Mouse (Mus musculus) heart, adult 2 months (tissue): Measurements from ENCODE around the gene Zar1l. TPM values are rescaled to one million over a fixed set of nuclear protein-coding genes. Genes with fewer than 3 reads are reported as not detected.

Experiments used
- DNase-seq, 2 experiments: peaks; one replicate each; pipeline ENCODE4 v3.0.0; 2021
- H3K27ac ChIP-seq: fragments of 200-600 bp; 2 replicates; pipeline ENCODE4 v1.8.1; 2022
- H3K27me3 ChIP-seq: fragments of 200-500 bp; 2 replicates; pipeline ENCODE4 v1.6.1; 2012; ENCODE audit warnings: mild to moderate bottlenecking, low read length, inconsistent platforms, mixed read lengths; ENCODE audit not compliant: control insufficient read depth, insufficient read depth
- H3K36me3 ChIP-seq: fragments of 200-500 bp; 2 replicates; pipeline ENCODE4 v1.6.1; 2012; ENCODE audit warnings: low read length, inconsistent platforms; ENCODE audit not compliant: control insufficient read depth, insufficient read depth
- H3K4me1 ChIP-seq: fragments of 200-500 bp; 2 replicates; pipeline ENCODE4 v1.6.1; 2011; ENCODE audit warnings: low read length; ENCODE audit not compliant: control insufficient read depth, insufficient read depth
- H3K4me3 ChIP-seq: fragments of 200-600 bp; 2 replicates; pipeline ENCODE4 v1.8.1; 2022
- H3K79me2 ChIP-seq: fragments of 200-500 bp; replicated peaks from 2 replicates; pipeline ENCODE4 v1.6.1; 2012; ENCODE audit warnings: mild to moderate bottlenecking, inconsistent platforms, low read length, moderate library complexity, mixed read lengths; ENCODE audit not compliant: control insufficient read depth, insufficient read depth
- H3K9ac ChIP-seq: fragments of 200-500 bp; 2 replicates; pipeline ENCODE4 v1.6.1; 2012; ENCODE audit warnings: low read depth, mild to moderate bottlenecking, control low read depth, inconsistent platforms, low read length, mixed read lengths
- CTCF ChIP-seq: fragments of 200-600 bp; IDR thresholded peaks from 2 replicates; pipeline ENCODE4 v1.8.1; 2022; ENCODE audit warnings: antibody characterized with exemption, mild to moderate bottlenecking, moderate library complexity
- EP300 ChIP-seq: fragments of 200-500 bp; IDR thresholded peaks from 2 replicates; pipeline ENCODE4 v1.6.1; 2011; ENCODE audit warnings: low read depth, low read length, control low read depth; ENCODE audit not compliant: insufficient read depth
- POLR2A ChIP-seq: fragments of 200-500 bp; IDR thresholded peaks from 2 replicates; pipeline ENCODE4 v1.6.1; 2011; ENCODE audit warnings: mild to moderate bottlenecking, low read depth, low read length, control low read depth; ENCODE audit not compliant: insufficient read depth
- WGBS: fragments of 180-500 bp; shearing (Covaris S2); methylation state at CpG from one replicate; pipeline ENCODE4 v1.1.7; 2018; 5-methylcytosine and 5-hydroxymethylcytosine counted together
- intact Hi-C: fragments of 180-260 bp; cut with DNase I; formaldehyde crosslinking; loops from one replicate; pipeline ENCODE4 v1.15.1; 2025
- polyA plus RNA-seq: library from polyadenylated mRNA; depleted of rRNA; stranded (reverse); fragments of >200 nt; gene quantifications from 2 replicates; pipeline ENCODE4 v1.2.3, GENCODE M21; 2012
- total RNA-seq, 2 experiments: library from RNA; stranded (reverse); gene quantifications; 2 replicates each; pipeline ENCODE4 v1.2.3; 2021

Gene Zar1l
- total and polyA plus RNA-seq, 3 experiments, result not detected

DNA sequence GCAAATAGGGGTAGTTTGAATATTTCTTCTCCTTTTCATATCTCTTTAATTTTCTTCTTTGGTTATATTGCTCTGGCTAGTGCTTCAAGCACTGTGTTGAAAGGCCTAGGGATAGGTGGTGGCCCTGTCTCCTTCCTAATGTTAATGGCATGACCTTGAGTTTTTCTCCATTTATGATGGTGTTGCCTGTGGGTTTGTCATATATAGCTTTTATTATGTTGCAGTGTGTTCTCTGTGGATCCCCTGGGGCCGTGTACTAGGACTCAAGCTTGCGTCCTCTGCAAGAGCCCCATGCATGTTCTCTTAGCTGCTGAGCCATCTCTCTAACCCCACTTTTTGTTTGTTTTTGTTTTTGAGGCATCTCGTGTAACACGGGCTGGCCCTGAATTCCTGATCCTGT, 40.6 kb downstream of the Zar1l start:
- TF ChIP-seq EP300 (no peak), POLR2A (no peak), CTCF (no peak)
- Histone ChIP-seq H3K27me3 (no peaks in the 10 kb centered on the region), H3K27ac (no peak overlapping the region), H3K9ac (no peak overlapping the region), H3K79me2 (no peaks in the 10 kb centered on the region), H3K36me3 (peaks cover 15% of the 10 kb centered on the region), H3K4me1 (no peaks in the 10 kb centered on the region), H3K4me3 (no peak overlapping the region)
- no peak for DNase-seq
- intact Hi-C loops, result no loop called here
- 77% methylated on average over 4 of the region's 4 CpGs for WGBS

DNA sequence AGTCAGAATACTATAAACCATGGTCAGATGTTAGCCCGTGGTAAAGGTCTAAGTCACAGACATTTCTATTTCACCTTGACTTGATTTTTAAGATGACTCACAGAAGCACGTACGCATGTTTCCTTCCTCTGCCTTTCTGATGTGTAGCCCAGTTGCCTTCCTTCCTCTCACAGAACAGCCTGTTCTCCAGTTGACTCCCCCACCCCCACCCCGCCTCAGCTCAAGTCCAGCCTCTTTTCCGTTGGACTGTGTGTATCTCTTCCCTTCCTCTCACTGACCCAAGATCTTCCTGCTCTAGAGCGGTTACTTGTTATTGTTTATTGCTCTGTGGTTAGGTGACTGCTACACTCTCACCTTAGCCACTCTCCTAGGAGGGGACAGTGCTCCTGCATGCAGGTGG, 49.5 kb downstream of the Zar1l start:
- 31% methylated on average over 6 of the region's 6 CpGs for WGBS
- Histone ChIP-seq H3K4me3 (no peak overlapping the region), H3K27ac (peak overlapping the region; percentile 87), H3K9ac (0 out of 2 replicates have a peak overlapping the region, but pooled peaks have one; percentile 10), H3K27me3 (no peaks in the 10 kb centered on the region), H3K79me2 (no peaks in the 10 kb centered on the region; the same call in 1 of the 2 replicates), H3K36me3 (peaks cover 36% of the 10 kb centered on the region), H3K4me1 (peaks cover 9% of the 10 kb centered on the region)
- intact Hi-C loops, result loop anchor here (1.0 kb wide), 1 partner anchor 11 kb away; no protein-coding TSS in a partner anchor
- DNase-seq, result peak; percentile 48 to 64
- TF ChIP-seq EP300 (peak; percentile 100), POLR2A (peak; percentile 53; the same call in 1 of the 2 replicates), CTCF (no peak)

DNA sequence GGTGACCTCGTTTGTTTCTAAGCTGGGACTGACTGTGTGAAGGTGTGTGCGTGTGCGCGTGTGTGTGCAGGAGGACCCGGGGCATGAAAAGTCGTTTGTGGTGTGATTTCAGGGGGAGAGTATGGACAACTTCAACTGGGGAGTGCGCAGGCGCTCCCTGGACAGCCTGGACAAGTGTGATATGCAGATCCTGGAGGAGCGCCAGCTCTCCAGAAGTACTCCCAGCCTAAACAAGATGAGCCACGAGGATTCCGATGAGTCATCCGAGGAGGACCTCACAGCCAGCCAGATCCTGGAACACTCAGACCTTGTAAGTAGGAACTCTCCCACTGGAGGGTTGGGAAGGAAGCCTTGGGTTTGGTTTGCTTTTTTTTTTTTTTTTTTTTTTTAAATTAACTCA, 51.8 kb downstream of the Zar1l start:
- intact Hi-C loops, result no loop called here
- H3K36me3 ChIP-seq, result peaks cover 31% of the 10 kb centered on the region
- H3K27ac ChIP-seq, result peak overlapping the region; percentile 87
- H3K79me2 ChIP-seq, result no peaks in the 10 kb centered on the region; the same call in 1 of the 2 replicates
- 6% methylated on average over 12 of the region's 12 CpGs for WGBS
- peaks cover 10% of the 10 kb centered on the region for H3K4me1 ChIP-seq
- no peaks in the 10 kb centered on the region for H3K27me3 ChIP-seq
- peak; percentile 87 to 94 for DNase-seq
- peak overlapping the region; percentile 9; the same call in 1 of the 2 replicates for H3K4me3 ChIP-seq
- peak overlapping the region; percentile 36; the same call in 1 of the 2 replicates for H3K9ac ChIP-seq
- TF ChIP-seq CTCF, result no peak
- TF ChIP-seq EP300, result peak; percentile 90
- peak; percentile 46 for TF ChIP-seq POLR2A

DNA sequence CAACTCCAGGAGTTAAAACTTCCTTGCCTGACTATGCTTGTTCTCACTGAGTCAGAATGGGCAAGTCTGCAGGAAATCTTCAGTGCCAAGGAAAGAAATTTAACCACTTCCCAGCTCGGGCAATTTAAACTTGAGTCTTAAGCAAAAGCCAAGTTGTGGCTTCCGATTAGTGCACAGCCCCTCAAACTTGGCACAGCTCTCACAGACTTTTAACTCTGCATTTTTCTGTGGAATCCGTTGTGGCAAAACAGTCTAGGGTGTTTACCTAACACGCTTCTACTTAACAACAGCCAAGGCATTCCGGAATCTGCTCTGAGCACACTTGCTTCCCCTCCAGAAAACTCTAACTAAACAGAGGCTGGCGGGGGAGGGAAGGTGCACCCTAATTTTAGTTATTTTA, 52.7 kb downstream of the Zar1l start:
- DNase-seq, result peak in 1 of 2 experiments; percentile 28
- H3K36me3 ChIP-seq, result peaks cover 28% of the 10 kb centered on the region

DNA sequence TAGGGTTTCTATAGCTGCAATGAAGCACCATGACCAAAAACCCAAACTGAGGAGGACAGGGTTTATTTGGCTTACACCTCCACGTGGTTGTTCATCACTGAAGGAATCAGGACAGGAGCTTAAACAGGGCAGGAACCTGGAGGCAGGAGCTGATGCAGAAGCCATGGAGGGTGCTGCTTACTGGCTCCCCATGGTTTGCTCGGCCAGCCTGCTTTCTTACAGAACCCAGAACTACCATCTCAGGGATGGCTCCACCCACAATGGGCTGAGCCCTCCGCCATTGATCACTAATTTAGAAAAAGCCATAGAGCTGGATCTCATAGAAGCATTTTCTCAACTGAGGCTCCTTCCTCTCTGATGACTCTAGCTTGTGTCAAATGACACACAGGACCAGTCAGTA, 53.2 kb downstream of the Zar1l start:
- intact Hi-C loops, result no loop called here
- no peak for DNase-seq
- H3K79me2 ChIP-seq, result no peaks in the 10 kb centered on the region; the same call in 1 of the 2 replicates
- no peak for TF ChIP-seq CTCF
- TF ChIP-seq POLR2A, result 0 out of 2 replicates have a peak, but pooled peaks have one; percentile 3
- H3K27ac ChIP-seq, result peak overlapping the region; percentile 87
- no peak overlapping the region for H3K9ac ChIP-seq
- H3K27me3 ChIP-seq, result no peaks in the 10 kb centered on the region
- no peak overlapping the region for H3K4me3 ChIP-seq
- 58% methylated on average over 3 of the region's 3 CpGs for WGBS
- H3K4me1 ChIP-seq, result peaks cover 10% of the 10 kb centered on the region
- H3K36me3 ChIP-seq, result peaks cover 25% of the 10 kb centered on the region

More for the DNA sequence above, 52.7 kb downstream of the Zar1l start:
- H3K79me2 ChIP-seq, result no peaks in the 10 kb centered on the region; the same call in 1 of the 2 replicates
- 38% methylated on average over 6 of the region's 6 CpGs for WGBS
- H3K4me1 ChIP-seq, result peaks cover 10% of the 10 kb centered on the region
- peak overlapping the region; percentile 87 for H3K27ac ChIP-seq
- no peak overlapping the region for H3K4me3 ChIP-seq
- H3K27me3 ChIP-seq, result no peaks in the 10 kb centered on the region
- H3K9ac ChIP-seq, result no peak overlapping the region
- TF ChIP-seq POLR2A (no peak), EP300 (no peak), CTCF (no peak)
- intact Hi-C loops, result no loop called here

DNA sequence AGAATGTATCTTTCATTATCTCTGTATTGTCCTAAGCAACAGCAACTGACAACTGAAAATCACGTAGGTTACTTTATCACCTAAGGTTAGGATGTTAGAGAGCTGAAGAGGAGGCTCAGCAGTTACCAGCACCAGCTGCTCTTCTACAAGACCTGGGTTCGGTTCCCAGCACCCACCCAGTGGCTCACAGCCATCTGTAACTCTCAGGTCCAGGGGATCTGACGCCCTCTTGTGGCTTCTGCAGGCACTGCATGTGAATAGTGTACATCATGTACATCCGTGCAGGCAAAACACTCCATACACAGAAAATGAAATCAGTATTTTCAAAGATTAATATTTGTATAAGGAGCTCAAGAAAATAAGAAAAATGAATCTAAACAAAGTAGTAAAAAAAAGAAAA, 58.2 kb downstream of the Zar1l start:
- Histone ChIP-seq H3K36me3 (peaks cover 16% of the 10 kb centered on the region), H3K4me1 (peaks cover 4% of the 10 kb centered on the region), H3K9ac (no peak overlapping the region), H3K27me3 (no peaks in the 10 kb centered on the region), H3K4me3 (no peak overlapping the region), H3K27ac (0 out of 2 replicates have a peak overlapping the region, but pooled peaks have one; percentile 3), H3K79me2 (no peaks in the 10 kb centered on the region; the same call in 1 of the 2 replicates)
- intact Hi-C loops, result loop anchor here (2.0 to 10.0 kb wide), 2 partner anchors 25 to 205 kb away; partner anchors contain the start of gene N4bp2l2
- 91% methylated on average over 4 of the region's 4 CpGs for WGBS
- DNase-seq, result no peak
- TF ChIP-seq CTCF (peak; percentile 68), EP300 (no peak), POLR2A (no peak)
